Mouse (Mus musculus): ENCODE measurements around the gene BC016579. TPM values are rescaled to one million over a fixed set of nuclear protein-coding genes. Genes with fewer than 3 reads are reported as not detected.

BC016579 gene
- 0.34 TPM in 1 of 2 replicates, not detected in the other for polyA plus RNA-seq (2014; fragmentation: Nextera tagmentation; extraction: Ambion mirVana)

GRCm38 (mm10) chr16:45653934-45654332 lies at the start of gene BC016579:
TSS of gene BC016579 (minus strand) at chr16:45654068.
- Histone ChIP-seq H3K27ac (replicated peaks; ENCODE audit: low read depth, low read length) (no peak within 1 kb of the TSS), H3K9me3 (ENCODE audit: control insufficient read depth, low read length) (no peaks in the 10 kb centered on the region), H3K4me1 (ENCODE audit: control insufficient read depth, insufficient read depth, low read length) (peaks cover 10% of the 10 kb centered on the region; the same call in 1 of the 2 replicates), H3K9ac (ENCODE audit: low read depth, low read length) (peak within 1 kb of the TSS; percentile 43), H3K27me3 (replicated peaks; ENCODE audit: control insufficient read depth, insufficient read depth, low read length) (peaks cover 13% of the 10 kb centered on the region), H3K4me2 (ENCODE audit: low read depth, low read length) (peak within 1 kb of the TSS; percentile 59), H3K4me3 (ENCODE audit: low read depth, low read length) (peak within 1 kb of the TSS; percentile 33), H3K36me3 (ENCODE audit: control insufficient read depth, insufficient read depth, low read length) (no peaks in the 10 kb centered on the region)
- 3% methylated on average over 19 of the region's 20 CpGs for WGBS
- DNase-seq (ENCODE audit: low spot score) (no peak), ATAC-seq (ENCODE audit: low read depth) (peak; percentile 55)

GRCm38 (mm10) chr16:45699301-45699700 lies 45.4 kb upstream of the BC016579 start:
- Histone ChIP-seq H3K9ac (ENCODE audit: low read depth, low read length) (no peak overlapping the region), H3K4me2 (ENCODE audit: low read depth, low read length) (no peak overlapping the region), H3K4me1 (ENCODE audit: control insufficient read depth, insufficient read depth, low read length) (no peaks in the 10 kb centered on the region), H3K4me3 (ENCODE audit: low read depth, low read length) (no peak overlapping the region), H3K27ac (replicated peaks; ENCODE audit: low read depth, low read length) (no peak overlapping the region), H3K36me3 (ENCODE audit: control insufficient read depth, insufficient read depth, low read length) (no peaks in the 10 kb centered on the region), H3K9me3 (ENCODE audit: control insufficient read depth, low read length) (no peaks in the 10 kb centered on the region), H3K27me3 (replicated peaks; ENCODE audit: control insufficient read depth, insufficient read depth, low read length) (no peaks in the 10 kb centered on the region)
- DNase-seq (ENCODE audit: low spot score) (no peak), ATAC-seq (ENCODE audit: low read depth) (no peak)
- 66% methylated on average over 5 of the region's 5 CpGs for WGBS

GRCm38 (mm10) chr16:45697996-45698395 lies 44.1 kb upstream of the BC016579 start:
- H3K36me3 ChIP-seq (ENCODE audit: control insufficient read depth, insufficient read depth, low read length): no peaks in the 10 kb centered on the region
- H3K9me3 ChIP-seq (ENCODE audit: control insufficient read depth, low read length): no peaks in the 10 kb centered on the region
- no peak overlapping the region for H3K4me3 ChIP-seq (ENCODE audit: low read depth, low read length)
- H3K27ac ChIP-seq (replicated peaks; ENCODE audit: low read depth, low read length): no peak overlapping the region
- ATAC-seq (ENCODE audit: low read depth): no peak
- H3K4me2 ChIP-seq (ENCODE audit: low read depth, low read length): no peak overlapping the region
- no peaks in the 10 kb centered on the region for H3K27me3 ChIP-seq (replicated peaks; ENCODE audit: control insufficient read depth, insufficient read depth, low read length)
- DNase-seq (ENCODE audit: low spot score): no peak
- H3K9ac ChIP-seq (ENCODE audit: low read depth, low read length): no peak overlapping the region
- H3K4me1 ChIP-seq (ENCODE audit: control insufficient read depth, insufficient read depth, low read length): no peaks in the 10 kb centered on the region
- WGBS: 77% methylated on average over 6 of the region's 6 CpGs

GRCm38 (mm10) chr16:45695445-45696160 lies 41.7 kb upstream of the BC016579 start:
- no peak for ATAC-seq (ENCODE audit: low read depth)

GRCm38 (mm10) chr16:45693558-45693957 lies 39.7 kb upstream of the BC016579 start, which contains the start of gene Tmprss7:
TSS of gene Tmprss7 (minus strand) at chr16:45693658.
- no peak for DNase-seq (ENCODE audit: low spot score)
- Histone ChIP-seq H3K4me2 (ENCODE audit: low read depth, low read length) (no peak within 1 kb of the TSS), H3K9me3 (ENCODE audit: control insufficient read depth, low read length) (no peaks in the 10 kb centered on the region), H3K4me1 (ENCODE audit: control insufficient read depth, insufficient read depth, low read length) (no peaks in the 10 kb centered on the region), H3K27ac (replicated peaks; ENCODE audit: low read depth, low read length) (no peak within 1 kb of the TSS), H3K9ac (ENCODE audit: low read depth, low read length) (no peak within 1 kb of the TSS), H3K4me3 (ENCODE audit: low read depth, low read length) (no peak within 1 kb of the TSS), H3K36me3 (ENCODE audit: control insufficient read depth, insufficient read depth, low read length) (no peaks in the 10 kb centered on the region), H3K27me3 (replicated peaks; ENCODE audit: control insufficient read depth, insufficient read depth, low read length) (no peaks in the 10 kb centered on the region)
- ATAC-seq (ENCODE audit: low read depth): no peak
- 66% methylated on average over 10 of the region's 10 CpGs for WGBS

More at GRCm38 (mm10) chr16:45695445-45696160, 41.7 kb upstream of the BC016579 start:
- H3K36me3 ChIP-seq (ENCODE audit: control insufficient read depth, insufficient read depth, low read length): no peaks in the 10 kb centered on the region
- H3K27ac ChIP-seq (replicated peaks; ENCODE audit: low read depth, low read length): no peak overlapping the region
- 77% methylated on average over 9 of the region's 9 CpGs for WGBS
- no peaks in the 10 kb centered on the region for H3K9me3 ChIP-seq (ENCODE audit: control insufficient read depth, low read length)
- no peaks in the 10 kb centered on the region for H3K27me3 ChIP-seq (replicated peaks; ENCODE audit: control insufficient read depth, insufficient read depth, low read length)
- no peak for DNase-seq (ENCODE audit: low spot score)
- no peak overlapping the region for H3K4me3 ChIP-seq (ENCODE audit: low read depth, low read length)
- no peak overlapping the region for H3K9ac ChIP-seq (ENCODE audit: low read depth, low read length)
- no peak overlapping the region for H3K4me2 ChIP-seq (ENCODE audit: low read depth, low read length)
- H3K4me1 ChIP-seq (ENCODE audit: control insufficient read depth, insufficient read depth, low read length): no peaks in the 10 kb centered on the region

DNA sequence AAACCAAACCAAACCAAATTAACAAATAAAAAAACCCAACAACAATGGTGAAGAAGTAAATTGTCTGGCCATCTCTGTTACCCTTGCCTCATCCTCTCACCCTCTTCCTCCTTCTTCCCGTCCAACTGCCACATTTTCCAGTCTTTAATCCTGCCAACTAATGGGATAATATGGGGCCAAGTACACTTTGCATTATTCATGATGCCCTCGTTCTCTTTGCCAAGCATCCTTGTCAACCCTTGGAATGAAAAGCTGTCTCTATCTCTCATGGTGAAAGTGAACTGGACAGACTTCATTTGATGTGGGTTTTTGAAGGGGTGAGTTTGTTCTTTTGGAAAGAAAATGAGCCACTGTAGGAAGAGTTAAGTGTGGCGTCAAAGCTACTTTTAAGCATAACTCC lies 39.0 kb upstream of the BC016579 start:
- DNase-seq (ENCODE audit: low spot score): no peak
- Histone ChIP-seq H3K4me3 (ENCODE audit: low read depth, low read length) (no peak overlapping the region), H3K27ac (replicated peaks; ENCODE audit: low read depth, low read length) (no peak overlapping the region), H3K4me1 (ENCODE audit: control insufficient read depth, insufficient read depth, low read length) (no peaks in the 10 kb centered on the region), H3K9ac (ENCODE audit: low read depth, low read length) (no peak overlapping the region), H3K27me3 (replicated peaks; ENCODE audit: control insufficient read depth, insufficient read depth, low read length) (no peaks in the 10 kb centered on the region), H3K9me3 (ENCODE audit: control insufficient read depth, low read length) (no peaks in the 10 kb centered on the region), H3K36me3 (ENCODE audit: control insufficient read depth, insufficient read depth, low read length) (no peaks in the 10 kb centered on the region), H3K4me2 (ENCODE audit: low read depth, low read length) (no peak overlapping the region)
- ATAC-seq (ENCODE audit: low read depth): no peak
- 65% methylated on average over 3 of the region's 3 CpGs for WGBS

DNA sequence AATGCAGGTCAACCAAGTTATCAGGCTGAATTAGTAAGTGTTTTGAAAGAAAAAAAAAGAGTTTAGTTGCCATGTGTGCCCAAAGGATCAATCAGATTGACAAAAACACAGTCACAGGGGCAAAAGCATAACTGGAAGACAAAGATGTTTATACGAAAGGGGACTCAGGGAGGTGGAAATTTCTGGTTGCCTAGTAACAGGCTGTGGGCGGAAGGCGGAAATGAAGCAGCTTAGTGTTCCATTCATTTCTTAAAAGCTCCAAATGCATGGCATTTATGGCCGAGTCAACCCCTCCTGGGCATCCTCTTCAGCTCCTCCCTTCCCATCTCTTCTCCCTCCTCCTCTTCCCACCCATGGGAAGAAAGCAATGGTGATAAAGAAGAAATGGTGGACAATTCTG lies 36.3 kb upstream of the BC016579 start:
- no peaks in the 10 kb centered on the region for H3K4me1 ChIP-seq (ENCODE audit: control insufficient read depth, insufficient read depth, low read length)
- ATAC-seq (ENCODE audit: low read depth) (no peak), DNase-seq (ENCODE audit: low spot score) (peak; percentile 46)
- no peak overlapping the region for H3K4me3 ChIP-seq (ENCODE audit: low read depth, low read length)
- no peaks in the 10 kb centered on the region for H3K27me3 ChIP-seq (replicated peaks; ENCODE audit: control insufficient read depth, insufficient read depth, low read length)
- H3K9me3 ChIP-seq (ENCODE audit: control insufficient read depth, low read length): no peaks in the 10 kb centered on the region
- no peak overlapping the region for H3K27ac ChIP-seq (replicated peaks; ENCODE audit: low read depth, low read length)
- no peak overlapping the region for H3K9ac ChIP-seq (ENCODE audit: low read depth, low read length)
- no peak overlapping the region for H3K4me2 ChIP-seq (ENCODE audit: low read depth, low read length)
- no peaks in the 10 kb centered on the region for H3K36me3 ChIP-seq (ENCODE audit: control insufficient read depth, insufficient read depth, low read length)
- 33% methylated on average over 4 of the region's 4 CpGs for whole genome bisulfite sequencing

DNA sequence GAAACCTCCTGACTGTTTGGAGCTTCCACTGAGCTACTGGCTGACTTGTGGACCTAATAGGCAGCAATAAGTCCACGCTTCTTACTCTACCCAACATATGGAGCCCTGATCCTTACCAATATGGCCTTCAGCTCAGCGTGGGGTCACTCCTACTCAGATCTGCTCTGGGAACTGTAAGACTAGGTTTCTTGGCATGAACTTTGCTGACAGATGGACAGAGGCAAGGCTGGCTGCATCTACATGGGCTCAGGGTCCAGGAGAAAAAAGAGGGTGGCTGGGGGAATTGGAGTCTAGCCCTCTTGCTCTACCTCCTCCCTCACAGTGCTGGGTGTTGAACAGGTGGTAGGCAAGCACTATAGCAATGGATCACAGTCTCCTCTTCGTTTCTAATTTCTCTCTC lies 33.0 kb upstream of the BC016579 start:
- 87% methylated on average over 3 of the region's 3 CpGs for WGBS
- Histone ChIP-seq H3K9me3 (ENCODE audit: control insufficient read depth, low read length) (no peaks in the 10 kb centered on the region), H3K4me3 (ENCODE audit: low read depth, low read length) (no peak overlapping the region), H3K27ac (replicated peaks; ENCODE audit: low read depth, low read length) (no peak overlapping the region), H3K9ac (ENCODE audit: low read depth, low read length) (no peak overlapping the region), H3K27me3 (replicated peaks; ENCODE audit: control insufficient read depth, insufficient read depth, low read length) (no peaks in the 10 kb centered on the region), H3K4me2 (ENCODE audit: low read depth, low read length) (no peak overlapping the region), H3K36me3 (ENCODE audit: control insufficient read depth, insufficient read depth, low read length) (no peaks in the 10 kb centered on the region), H3K4me1 (ENCODE audit: control insufficient read depth, insufficient read depth, low read length) (no peaks in the 10 kb centered on the region)
- DNase-seq (ENCODE audit: low spot score) (no peak), ATAC-seq (ENCODE audit: low read depth) (no peak)

GRCm38 (mm10) chr16:45685295-45685694 lies 31.4 kb upstream of the BC016579 start:
- H3K9me3 ChIP-seq (ENCODE audit: control insufficient read depth, low read length): no peaks in the 10 kb centered on the region
- WGBS: 69% methylated on average over 3 of the region's 3 CpGs
- H3K4me3 ChIP-seq (ENCODE audit: low read depth, low read length): no peak overlapping the region
- H3K9ac ChIP-seq (ENCODE audit: low read depth, low read length): no peak overlapping the region
- no peaks in the 10 kb centered on the region for H3K4me1 ChIP-seq (ENCODE audit: control insufficient read depth, insufficient read depth, low read length)
- no peak overlapping the region for H3K27ac ChIP-seq (replicated peaks; ENCODE audit: low read depth, low read length)
- H3K36me3 ChIP-seq (ENCODE audit: control insufficient read depth, insufficient read depth, low read length): no peaks in the 10 kb centered on the region
- ATAC-seq (ENCODE audit: low read depth): no peak
- no peaks in the 10 kb centered on the region for H3K27me3 ChIP-seq (replicated peaks; ENCODE audit: control insufficient read depth, insufficient read depth, low read length)
- no peak for DNase-seq (ENCODE audit: low spot score)
- no peak overlapping the region for H3K4me2 ChIP-seq (ENCODE audit: low read depth, low read length)
